In genomic region chr3:131347831-131348578, GRCm38 (mm10) we compare ENCODE assay signal across 8 mouse cellular contexts. TPM values are rescaled to one million over a fixed set of nuclear protein-coding genes. Genes with fewer than 3 reads are reported as not detected.
A peak's percentile ranks its signal among the peaks of the same experiment; 100 is the strongest.
DNase-seq lines count a peak whose midpoint lies in the region; ATAC-seq and TF ChIP-seq lines count a peak whose summit lies in the region.
"Had no signal": no experiment of that assay in that cellular context is flagged by ENCODE, and none has a peak within 500 bp of the region (broad histone marks: within the 10 kb centered on the region; RNA-seq: fewer than 3 reads in every experiment).

No protein-coding gene starts in this region.

- H3K4me3 ChIP-seq in midbrain, embryonic 10.5 days: no peak overlapping the region
- no peak overlapping the region for H3K4me3 ChIP-seq in midbrain, embryonic 13.5 days (replicated peaks)
- H3K4me3 ChIP-seq in embryonic facial prominence, embryonic 14.5 days (ENCODE audit: low read depth, low read length): no peak overlapping the region
- no peak overlapping the region for H3K4me3 ChIP-seq in lung, postnatal 0 days (ENCODE audit: low read depth, low read length)
- H3K4me3 ChIP-seq: heart, embryonic 15.5 days had no signal

- H3K4me2 ChIP-seq in midbrain, embryonic 13.5 days (replicated peaks): no peak overlapping the region
- H3K4me2 ChIP-seq in embryonic facial prominence, embryonic 14.5 days (ENCODE audit: low read depth, low read length): no peak overlapping the region
- H3K4me2 ChIP-seq in lung, postnatal 0 days (replicated peaks; ENCODE audit: low read depth, low read length): no peak overlapping the region
- H3K4me2 ChIP-seq: heart, embryonic 15.5 days had no signal

- H3K27me3 ChIP-seq in midbrain, embryonic 10.5 days (ENCODE audit: low read depth, poor library complexity, severe bottlenecking): no peaks in the 10 kb centered on the region
- no peaks in the 10 kb centered on the region for H3K27me3 ChIP-seq in midbrain, embryonic 13.5 days
- no peaks in the 10 kb centered on the region for H3K27me3 ChIP-seq in embryonic facial prominence, embryonic 14.5 days (replicated peaks; ENCODE audit: control insufficient read depth, insufficient read depth, low read length)
- no peaks in the 10 kb centered on the region for H3K27me3 ChIP-seq in lung, postnatal 0 days (replicated peaks; ENCODE audit: insufficient read depth, low read length)
- H3K27me3 ChIP-seq: heart, embryonic 15.5 days had no signal

- 62% methylated on average over 6 of the region's 6 CpGs for WGBS in midbrain, embryonic 10.5 days
- WGBS in midbrain, embryonic 13.5 days: 64% methylated on average over 6 of the region's 6 CpGs
- WGBS in embryonic facial prominence, embryonic 14.5 days: 60% methylated on average over 6 of the region's 6 CpGs
- 44% methylated on average over 6 of the region's 6 CpGs for WGBS in lung, postnatal 0 days

- peak; percentile 30 for DNase-seq in midbrain, embryonic 10.5 days (ENCODE audit: low spot score)
- DNase-seq in adipocyte (ENCODE audit: low spot score): peak; percentile 29
- DNase-seq in embryonic facial prominence, embryonic 14.5 days (ENCODE audit: low spot score): peak; percentile 31
- peak; percentile 54 for DNase-seq in lung, postnatal 0 days (ENCODE audit: low spot score)
- no peak for DNase-seq in frontal cortex, adult 2 months (ENCODE audit: extremely low spot score in 1 of 2, low spot score in 1 of 2)

- H3K36me3 ChIP-seq in midbrain, embryonic 10.5 days: no peaks in the 10 kb centered on the region
- H3K36me3 ChIP-seq in midbrain, embryonic 13.5 days: no peaks in the 10 kb centered on the region
- no peaks in the 10 kb centered on the region for H3K36me3 ChIP-seq in embryonic facial prominence, embryonic 14.5 days (ENCODE audit: control insufficient read depth, insufficient read depth, low read length)
- no peaks in the 10 kb centered on the region for H3K36me3 ChIP-seq in lung, postnatal 0 days (ENCODE audit: insufficient read depth, low read length)
- H3K36me3 ChIP-seq: heart, embryonic 15.5 days had no signal

- H3K4me1 ChIP-seq in midbrain, embryonic 10.5 days: no peaks in the 10 kb centered on the region
- H3K4me1 ChIP-seq in midbrain, embryonic 13.5 days (replicated peaks): no peaks in the 10 kb centered on the region
- H3K4me1 ChIP-seq in embryonic facial prominence, embryonic 14.5 days (ENCODE audit: control insufficient read depth, insufficient read depth, low read length): no peaks in the 10 kb centered on the region
- no peaks in the 10 kb centered on the region for H3K4me1 ChIP-seq in lung, postnatal 0 days (ENCODE audit: insufficient read depth, low read depth, low read length)
- H3K4me1 ChIP-seq: heart, embryonic 15.5 days had no signal

- TF ChIP-seq EP300 in lung, postnatal 0 days (IDR thresholded peaks at IDR 0.05): no peak

- H3K9ac ChIP-seq in midbrain, embryonic 13.5 days (replicated peaks): no peak overlapping the region
- no peak overlapping the region for H3K9ac ChIP-seq in embryonic facial prominence, embryonic 14.5 days (ENCODE audit: low read depth, low read length)
- no peak overlapping the region for H3K9ac ChIP-seq in lung, postnatal 0 days (replicated peaks; ENCODE audit: low read depth)
- H3K9ac ChIP-seq: heart, embryonic 15.5 days had no signal

- no peak overlapping the region for H3K27ac ChIP-seq in midbrain, embryonic 10.5 days (replicated peaks)
- no peak overlapping the region for H3K27ac ChIP-seq in midbrain, embryonic 13.5 days
- no peak overlapping the region for H3K27ac ChIP-seq in embryonic facial prominence, embryonic 14.5 days (replicated peaks; ENCODE audit: low read depth, low read length)
- H3K27ac ChIP-seq in lung, postnatal 0 days (ENCODE audit: low read length): no peak overlapping the region
- H3K27ac ChIP-seq: heart, embryonic 15.5 days had no signal

- H3K9me3 ChIP-seq in midbrain, embryonic 10.5 days (replicated peaks): no peaks in the 10 kb centered on the region
- no peaks in the 10 kb centered on the region for H3K9me3 ChIP-seq in midbrain, embryonic 13.5 days
- H3K9me3 ChIP-seq in embryonic facial prominence, embryonic 14.5 days (ENCODE audit: control insufficient read depth, low read length): no peaks in the 10 kb centered on the region
- no peaks in the 10 kb centered on the region for H3K9me3 ChIP-seq in lung, postnatal 0 days (ENCODE audit: low read length)
- H3K9me3 ChIP-seq: heart, embryonic 15.5 days had no signal

- TF ChIP-seq CTCF in lung, postnatal 0 days (IDR thresholded peaks at IDR 0.05): peak; percentile 82

- no peak for ATAC-seq in midbrain, embryonic 13.5 days
- no peak for ATAC-seq in embryonic facial prominence, embryonic 14.5 days (ENCODE audit: low read depth)
- ATAC-seq in lung, postnatal 0 days: no peak
- ATAC-seq in frontal cortex, adult (ENCODE audit: low TSS enrichment): no peak

RNA-seq across cellular contexts. Expression of gene Cyp2u1, which starts 45.0 kb away (rescaled TPM):
- polyA plus RNA-seq in midbrain, embryonic 10.5 days (2016; fragmentation: Nextera tagmentation; extraction: Ambion mirVana): 1.2 and 1.8 TPM in 2 replicates
- 3.8 and 4.8 TPM in 2 replicates for polyA plus RNA-seq in midbrain, embryonic 13.5 days (2015; fragmentation: Nextera tagmentation; extraction: Ambion mirVana)
- 2.0 and 2.4 TPM in 2 replicates for polyA plus RNA-seq in embryonic facial prominence, embryonic 14.5 days (2014; fragmentation: Nextera tagmentation; extraction: Ambion mirVana)
- 1.5 and 1.8 TPM in 2 replicates for polyA plus RNA-seq in lung, postnatal 0 days (2015; fragmentation: Nextera tagmentation; extraction: Ambion mirVana)
- 12.5 and 13.8 TPM in 2 replicates for polyA plus RNA-seq in frontal cortex, adult 2 months (2012; rRNA removed)

Comparison
In these comparisons a context has a peak if more than half of its experiments do, and no peak if none do; other contexts are left out.
1. DNase-seq: peak in midbrain, embryonic 10.5 days (single experiment), adipocyte (single experiment), embryonic facial prominence, embryonic 14.5 days (single experiment) and lung, postnatal 0 days (single experiment); none in frontal cortex, adult 2 months (0 of 2).